1 mouse cellular context compared by ENCODE assay signal in genomic region chr3:95972873-95973634, GRCm38 (mm10).
TF ChIP-seq lines count a peak whose summit lies in the region.

No protein-coding gene starts in this region.

TF ChIP-seq in CH12.LX, 34 proteins besides CTCF, POLR2A, EP300 and RAD21 (continued from another document):
- TF ChIP-seq SMC3 (IDR thresholded peaks at IDR 0.05; ENCODE audit: low read depth, low read length) (0 out of 2 replicates have a peak, but pooled peaks have one; percentile 13), ZMIZ1 (IDR thresholded peaks at IDR 0.05; ENCODE audit: low read depth, low read length) (no peak), CHD2 (IDR thresholded peaks at IDR 0.05; ENCODE audit: low read length) (peak; percentile 71; the same call in 1 of the 2 replicates), PAX5 (IDR thresholded peaks at IDR 0.05; ENCODE audit: low read length) (no peak), MAZ (IDR thresholded peaks at IDR 0.05; ENCODE audit: low read depth, low read length) (no peak; the same call in 1 of the 2 replicates), NELFE (IDR thresholded peaks at IDR 0.05; ENCODE audit: low read depth, low read length) (no peak), USF1 (IDR thresholded peaks at IDR 0.05; ENCODE audit: low read depth, low read length) (no peak), TCF12 (IDR thresholded peaks at IDR 0.05; ENCODE audit: low read depth, low read length) (peak; percentile 91), ZC3H11A (IDR thresholded peaks at IDR 0.05; ENCODE audit: low read depth, low read length) (no peak), ZNF384 (IDR thresholded peaks at IDR 0.05; ENCODE audit: low read depth, low read length) (peak; percentile 67), HCFC1 (IDR thresholded peaks at IDR 0.05; ENCODE audit: low read depth, low read length) (no peak; the same call in 1 of the 2 replicates)
